Mouse (Mus musculus): ENCODE data around the gene Fbxo7. TPM values are rescaled to one million over a fixed set of nuclear protein-coding genes. Genes with fewer than 3 reads are reported as not detected.

Gene Fbxo7
- polyA plus RNA-seq, 1 experiment, result 6.9 TPM

DNA sequence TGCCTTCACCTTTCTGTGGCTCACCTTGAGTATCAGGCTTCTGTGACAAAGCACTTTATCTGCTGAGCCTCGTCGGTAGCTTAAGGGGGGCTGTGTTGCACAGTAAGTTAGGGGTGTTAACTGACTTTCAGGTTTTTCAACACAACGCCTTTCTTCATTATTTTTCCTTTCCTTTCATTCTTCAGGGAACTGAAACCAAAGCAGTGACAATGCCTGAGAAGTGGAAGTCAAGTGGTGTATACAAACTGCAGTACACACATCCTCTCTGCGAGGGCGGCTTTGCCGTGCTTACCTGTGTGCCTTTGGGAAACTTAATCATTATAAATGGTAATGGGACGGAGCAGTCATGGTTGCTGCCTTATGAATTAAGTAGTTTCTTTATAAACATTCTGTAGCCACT lies 9.0 kb downstream of the Fbxo7 start:
- Histone ChIP-seq H3K79me2 (ENCODE audit: control insufficient read depth, insufficient read depth) (no peaks in the 10 kb centered on the region), H3K27me3 (ENCODE audit: control insufficient read depth, insufficient read depth, insufficient read length) (no peaks in the 10 kb centered on the region), H3ac (ENCODE audit: control insufficient read depth, insufficient read length) (no peak overlapping the region), H3K36me3 (ENCODE audit: control insufficient read depth, insufficient read depth) (no peaks in the 10 kb centered on the region), H3K4me3 (no peak overlapping the region), H3K4me2 (ENCODE audit: low read depth) (no peak overlapping the region)
- TF ChIP-seq MAX (IDR thresholded peaks at IDR 0.05; ENCODE audit: low read depth), result no peak
- no peak for TF ChIP-seq E2F4 (IDR thresholded peaks at IDR 0.05; ENCODE audit: insufficient read depth)
- TF ChIP-seq USF1 (IDR thresholded peaks at IDR 0.05; ENCODE audit: low read depth), result no peak
- TF ChIP-seq TCF12 (IDR thresholded peaks at IDR 0.05; ENCODE audit: insufficient read depth, poor library complexity, severe bottlenecking), result no peak
- no peak for TF ChIP-seq TCF3 (IDR thresholded peaks at IDR 0.05; ENCODE audit: insufficient read length, low read depth)
- no peak for TF ChIP-seq POLR2AphosphoS2 (IDR thresholded peaks at IDR 0.05; ENCODE audit: insufficient read length, low read depth)
- TF ChIP-seq MYOD1 (IDR thresholded peaks at IDR 0.05; ENCODE audit: control insufficient read depth in 1 of 3, insufficient read length in 2 of 3, low read depth in 2 of 3), result no peak
- TF ChIP-seq REST (IDR thresholded peaks at IDR 0.05; ENCODE audit: insufficient read depth, insufficient read length), result no peak

DNA sequence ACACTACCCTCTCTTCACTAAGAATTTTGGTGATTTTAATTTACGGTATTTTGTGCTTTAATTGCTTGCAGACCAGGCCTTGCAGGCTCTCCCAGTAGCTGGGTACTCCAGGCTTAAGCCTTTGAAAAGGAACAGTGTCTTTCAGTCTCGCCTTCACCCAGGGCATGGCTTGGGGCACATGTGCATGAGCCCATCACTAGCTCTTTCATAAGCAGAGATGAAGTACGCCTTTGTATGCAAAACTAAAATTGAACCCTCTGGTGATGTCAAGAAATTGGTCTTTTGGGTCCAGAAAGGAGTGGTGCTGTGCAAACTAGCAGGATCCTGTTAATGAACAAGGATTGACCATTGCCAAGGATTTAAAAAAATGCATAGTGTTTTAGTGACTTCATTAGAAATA lies 10.7 kb downstream of the Fbxo7 start:
- no peak overlapping the region for H3ac ChIP-seq (ENCODE audit: control insufficient read depth, insufficient read length)
- H3K4me3 ChIP-seq, result no peak overlapping the region
- H3K79me2 ChIP-seq (ENCODE audit: control insufficient read depth, insufficient read depth), result no peaks in the 10 kb centered on the region
- TF ChIP-seq USF1 (IDR thresholded peaks at IDR 0.05; ENCODE audit: low read depth), result no peak
- TF ChIP-seq MAX (IDR thresholded peaks at IDR 0.05; ENCODE audit: low read depth), result no peak
- no peak for TF ChIP-seq MYOD1 (IDR thresholded peaks at IDR 0.05; ENCODE audit: control insufficient read depth in 1 of 3, insufficient read length in 2 of 3, low read depth in 2 of 3)
- TF ChIP-seq REST (IDR thresholded peaks at IDR 0.05; ENCODE audit: insufficient read depth, insufficient read length), result no peak
- no peak for TF ChIP-seq TCF12 (IDR thresholded peaks at IDR 0.05; ENCODE audit: insufficient read depth, poor library complexity, severe bottlenecking)
- no peak for TF ChIP-seq SRF (IDR thresholded peaks at IDR 0.05; ENCODE audit: control insufficient read depth, insufficient read length, low read depth)
- no peak for TF ChIP-seq TCF3 (IDR thresholded peaks at IDR 0.05; ENCODE audit: insufficient read length, low read depth)
- no peak for TF ChIP-seq CEBPB (IDR thresholded peaks at IDR 0.05; ENCODE audit: insufficient read depth, poor library complexity, severe bottlenecking)
- no peak for TF ChIP-seq POLR2AphosphoS2 (IDR thresholded peaks at IDR 0.05; ENCODE audit: insufficient read length, low read depth)
- no peak for TF ChIP-seq E2F4 (IDR thresholded peaks at IDR 0.05; ENCODE audit: insufficient read depth)
- no peak overlapping the region for H3K4me2 ChIP-seq (ENCODE audit: low read depth)
- H3K27me3 ChIP-seq (ENCODE audit: control insufficient read depth, insufficient read depth, insufficient read length), result no peaks in the 10 kb centered on the region
- H3K36me3 ChIP-seq (ENCODE audit: control insufficient read depth, insufficient read depth), result no peaks in the 10 kb centered on the region

DNA sequence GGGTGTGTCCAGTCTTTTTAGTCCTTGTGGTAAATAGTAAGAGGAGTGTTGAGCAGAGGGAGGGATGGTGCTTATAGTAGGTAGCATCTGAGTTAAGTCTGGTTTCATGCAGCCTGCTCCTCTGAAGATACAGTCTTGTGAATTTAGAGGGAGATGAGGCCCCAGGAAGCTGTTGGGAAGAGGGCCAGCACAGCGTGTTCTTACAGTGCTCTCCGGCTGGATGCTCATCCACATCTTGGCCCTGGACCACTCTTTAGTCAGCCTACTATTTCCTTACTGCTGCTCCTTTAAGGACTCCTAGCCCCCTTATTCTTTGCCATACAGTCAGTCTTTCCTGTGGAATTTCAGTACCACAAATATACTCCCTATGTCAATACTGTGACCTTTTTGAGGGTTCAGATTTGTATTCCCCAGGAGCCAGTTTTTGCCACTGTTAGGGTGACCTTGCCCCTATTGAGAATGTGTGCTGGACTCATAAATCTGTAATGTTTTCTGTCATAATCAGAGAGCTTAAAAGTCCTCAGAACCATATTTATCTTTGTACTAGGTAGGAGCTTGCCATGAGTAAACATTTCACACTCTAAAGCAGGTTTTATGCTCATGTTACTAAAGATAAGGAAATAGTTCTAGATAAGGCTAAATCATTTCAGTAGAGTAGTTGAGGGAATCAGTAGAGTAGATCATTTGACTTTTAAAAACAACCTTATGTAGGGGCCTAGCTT lies 12.4 kb downstream of the Fbxo7 start:
- no peak for TF ChIP-seq POLR2AphosphoS2 (IDR thresholded peaks at IDR 0.05; ENCODE audit: insufficient read length, low read depth)
- TF ChIP-seq CEBPB (IDR thresholded peaks at IDR 0.05; ENCODE audit: insufficient read depth, poor library complexity, severe bottlenecking), result no peak
- TF ChIP-seq USF1 (IDR thresholded peaks at IDR 0.05; ENCODE audit: low read depth), result no peak
- TF ChIP-seq E2F4 (IDR thresholded peaks at IDR 0.05; ENCODE audit: insufficient read depth), result no peak
- TF ChIP-seq SRF (IDR thresholded peaks at IDR 0.05; ENCODE audit: control insufficient read depth, insufficient read length, low read depth), result no peak
- TF ChIP-seq TCF3 (IDR thresholded peaks at IDR 0.05; ENCODE audit: insufficient read length, low read depth), result no peak
- no peak for TF ChIP-seq REST (IDR thresholded peaks at IDR 0.05; ENCODE audit: insufficient read depth, insufficient read length)
- TF ChIP-seq MYOG (IDR thresholded peaks at IDR 0.05; ENCODE audit: control insufficient read depth in 1 of 3, insufficient read depth in 1 of 3, insufficient read length in 2 of 3, low read depth in 2 of 3), result no peak
- no peak for TF ChIP-seq POLR2A (IDR thresholded peaks at IDR 0.05; ENCODE audit: insufficient read length, low read depth)
- TF ChIP-seq MYOD1 (IDR thresholded peaks at IDR 0.05; ENCODE audit: control insufficient read depth in 1 of 3, insufficient read length in 2 of 3, low read depth in 2 of 3), result no peak
- TF ChIP-seq MAX (IDR thresholded peaks at IDR 0.05; ENCODE audit: low read depth), result no peak
- no peak for TF ChIP-seq TCF12 (IDR thresholded peaks at IDR 0.05; ENCODE audit: insufficient read depth, poor library complexity, severe bottlenecking)
- Histone ChIP-seq H3K27me3 (ENCODE audit: control insufficient read depth, insufficient read depth, insufficient read length) (no peaks in the 10 kb centered on the region), H3ac (ENCODE audit: control insufficient read depth, insufficient read length) (no peak overlapping the region), H3K36me3 (ENCODE audit: control insufficient read depth, insufficient read depth) (no peaks in the 10 kb centered on the region), H3K4me3 (no peak overlapping the region), H3K4me2 (ENCODE audit: low read depth) (no peak overlapping the region), H3K79me2 (ENCODE audit: control insufficient read depth, insufficient read depth) (no peaks in the 10 kb centered on the region)

DNA sequence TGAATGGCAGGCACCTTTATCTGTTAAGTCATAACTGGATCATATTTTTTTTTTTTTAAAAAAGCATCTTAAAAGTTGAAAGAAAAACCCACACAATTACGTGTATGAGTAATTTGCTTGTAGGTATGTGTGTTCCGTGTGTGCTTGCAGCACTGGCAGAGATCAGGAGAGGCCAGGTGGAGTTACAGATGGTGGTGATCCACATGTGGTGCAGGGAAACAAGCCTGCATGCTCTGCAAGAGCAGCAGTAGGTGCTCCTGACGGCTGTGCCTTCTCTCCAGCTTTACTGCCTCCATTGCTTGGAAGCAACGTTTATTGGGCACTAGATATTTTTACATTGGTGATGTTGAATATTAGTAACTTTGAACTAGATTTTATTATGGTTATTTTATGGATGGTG lies 21.9 kb downstream of the Fbxo7 start:
- Histone ChIP-seq H3K27me3 (ENCODE audit: control insufficient read depth, insufficient read depth, insufficient read length) (no peaks in the 10 kb centered on the region), H3K4me2 (ENCODE audit: low read depth) (no peak overlapping the region), H3ac (ENCODE audit: control insufficient read depth, insufficient read length) (no peak overlapping the region), H3K79me2 (ENCODE audit: control insufficient read depth, insufficient read depth) (no peaks in the 10 kb centered on the region), H3K4me3 (no peak overlapping the region), H3K36me3 (ENCODE audit: control insufficient read depth, insufficient read depth) (peaks cover 5% of the 10 kb centered on the region)
- no peak for TF ChIP-seq POLR2AphosphoS2 (IDR thresholded peaks at IDR 0.05; ENCODE audit: insufficient read length, low read depth)
- TF ChIP-seq MYOG (IDR thresholded peaks at IDR 0.05; ENCODE audit: control insufficient read depth in 1 of 3, insufficient read depth in 1 of 3, insufficient read length in 2 of 3, low read depth in 2 of 3), result no peak
- no peak for TF ChIP-seq SRF (IDR thresholded peaks at IDR 0.05; ENCODE audit: control insufficient read depth, insufficient read length, low read depth)
- no peak for TF ChIP-seq CEBPB (IDR thresholded peaks at IDR 0.05; ENCODE audit: insufficient read depth, poor library complexity, severe bottlenecking)
- no peak for TF ChIP-seq TCF12 (IDR thresholded peaks at IDR 0.05; ENCODE audit: insufficient read depth, poor library complexity, severe bottlenecking)
- TF ChIP-seq MAX (IDR thresholded peaks at IDR 0.05; ENCODE audit: low read depth), result no peak
- no peak for TF ChIP-seq MYOD1 (IDR thresholded peaks at IDR 0.05; ENCODE audit: control insufficient read depth in 1 of 3, insufficient read length in 2 of 3, low read depth in 2 of 3)
- no peak for TF ChIP-seq USF1 (IDR thresholded peaks at IDR 0.05; ENCODE audit: low read depth)
- no peak for TF ChIP-seq REST (IDR thresholded peaks at IDR 0.05; ENCODE audit: insufficient read depth, insufficient read length)
- TF ChIP-seq POLR2A (IDR thresholded peaks at IDR 0.05; ENCODE audit: insufficient read length, low read depth), result no peak
- TF ChIP-seq E2F4 (IDR thresholded peaks at IDR 0.05; ENCODE audit: insufficient read depth), result no peak
- TF ChIP-seq TCF3 (IDR thresholded peaks at IDR 0.05; ENCODE audit: insufficient read length, low read depth), result no peak
